9 mouse cellular contexts compared by ENCODE assay signal in the genomic region with DNA sequence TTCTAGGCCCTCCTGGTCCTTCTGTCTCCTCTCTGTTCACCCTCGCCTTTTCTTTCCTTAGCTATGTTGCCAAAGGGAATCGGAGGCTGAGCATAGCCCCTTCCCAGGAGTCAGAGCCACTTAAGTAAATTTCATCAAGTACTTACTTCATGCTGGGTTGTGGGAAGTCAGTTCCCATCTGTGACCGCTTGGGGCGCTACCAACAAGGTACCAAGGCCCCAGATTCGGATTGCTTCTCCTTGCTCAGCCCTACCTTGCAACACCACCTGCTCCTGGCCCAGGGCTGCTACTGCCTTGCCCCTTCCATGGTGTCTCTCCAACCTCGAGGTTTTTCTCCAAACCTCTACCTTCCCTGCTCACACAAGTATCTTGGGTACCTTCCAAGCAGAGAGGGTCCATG. TPM values are rescaled to one million over a fixed set of nuclear protein-coding genes. Genes with fewer than 3 reads are reported as not detected.
DNase-seq lines count a peak whose midpoint lies in the region; ATAC-seq lines count a peak whose summit lies in the region.
"Had no signal": no experiment of that assay in that cellular context is flagged by ENCODE, and none has a peak within 500 bp of the region (broad histone marks: within the 10 kb centered on the region; RNA-seq: fewer than 3 reads in every experiment).

No protein-coding gene starts in this region.

- ATAC-seq in limb, embryonic 11.5 days (ENCODE audit: insufficient number of reproducible peaks, low FRiP score, low TSS enrichment, low read depth) = no peak

- 41% methylated on average over 6 of the region's 6 CpGs for WGBS in limb, embryonic 11.5 days
- 46% methylated on average over 6 of the region's 6 CpGs for whole genome bisulfite sequencing in limb, embryonic 10.5 days

- no peak overlapping the region for H3K4me3 ChIP-seq in limb, embryonic 11.5 days (ENCODE audit: low read depth, low read length)
- no peak overlapping the region for H3K4me3 ChIP-seq in limb, embryonic 10.5 days
- H3K4me3 ChIP-seq: midbrain, embryonic 12.5 days had no signal

- DNase-seq in limb, embryonic 11.5 days (ENCODE audit: low spot score) = peak; percentile 32
- no peak for DNase-seq in limb, embryonic 10.5 days (ENCODE audit: low spot score)
- peak; percentile 24 for DNase-seq in WW6 (ENCODE audit: low read depth, low spot score)
- peak; percentile 18 to 50 for DNase-seq in kidney, postnatal 36 days
- DNase-seq in spleen, postnatal 36 days (ENCODE audit: low spot score in 2 of 2) = peak; percentile 17 to 19
- DNase-seq in left cerebral cortex, adult 11 months (ENCODE audit: low spot score) = no peak
- no peak for DNase-seq in layer of hippocampus, postnatal 36 days

- H3K36me3 ChIP-seq in limb, embryonic 11.5 days (ENCODE audit: control insufficient read depth, insufficient read depth, low read length) = no peaks in the 10 kb centered on the region
- no peaks in the 10 kb centered on the region for H3K36me3 ChIP-seq in limb, embryonic 10.5 days
- H3K36me3 ChIP-seq: midbrain, embryonic 12.5 days had no signal

- no peak overlapping the region for H3K4me2 ChIP-seq in limb, embryonic 11.5 days (ENCODE audit: low read depth, severe bottlenecking)
- H3K4me2 ChIP-seq: midbrain, embryonic 12.5 days had no signal

- no peaks in the 10 kb centered on the region for H3K27me3 ChIP-seq in limb, embryonic 11.5 days (ENCODE audit: control insufficient read depth, insufficient read depth, low read length)
- H3K27me3 ChIP-seq in limb, embryonic 10.5 days (ENCODE audit: low read depth, poor library complexity, severe bottlenecking) = no peaks in the 10 kb centered on the region
- H3K27me3 ChIP-seq: midbrain, embryonic 12.5 days had no signal

- no peak overlapping the region for H3K27ac ChIP-seq in limb, embryonic 11.5 days (replicated peaks; ENCODE audit: low read depth, low read length)
- no peak overlapping the region for H3K27ac ChIP-seq in limb, embryonic 10.5 days
- H3K27ac ChIP-seq: midbrain, embryonic 12.5 days had no signal

- no peak overlapping the region for H3K9ac ChIP-seq in limb, embryonic 11.5 days (ENCODE audit: low read length)
- H3K9ac ChIP-seq: midbrain, embryonic 12.5 days had no signal

- no peaks in the 10 kb centered on the region for H3K4me1 ChIP-seq in limb, embryonic 11.5 days (ENCODE audit: control insufficient read depth, insufficient read depth, low read length)
- no peaks in the 10 kb centered on the region for H3K4me1 ChIP-seq in limb, embryonic 10.5 days
- H3K4me1 ChIP-seq: midbrain, embryonic 12.5 days had no signal

- H3K9me3 ChIP-seq in limb, embryonic 11.5 days (ENCODE audit: control insufficient read depth, low read length) = no peaks in the 10 kb centered on the region
- no peaks in the 10 kb centered on the region for H3K9me3 ChIP-seq in limb, embryonic 10.5 days (replicated peaks)
- H3K9me3 ChIP-seq: midbrain, embryonic 12.5 days had no signal

RNA-seq across cellular contexts. Expression of gene Ngef, which starts 5.3 kb away (rescaled TPM):
- 0.16 and 0.17 TPM in 2 replicates for polyA plus RNA-seq in limb, embryonic 11.5 days (2014; fragmentation: Nextera tagmentation; extraction: Ambion mirVana)
- 0.23 and 0.35 TPM in 2 replicates for polyA plus RNA-seq in limb, embryonic 10.5 days (2016; fragmentation: Nextera tagmentation; extraction: Ambion mirVana)
- total RNA-seq in layer of hippocampus, postnatal 36 days (2021) = 10 to 100 TPM; 91.3 to 99.4 TPM

RNA-seq across cellular contexts. Expression of gene Inpp5d, which starts 51.7 kb away (rescaled TPM):
- polyA plus RNA-seq in limb, embryonic 11.5 days (2014; fragmentation: Nextera tagmentation; extraction: Ambion mirVana) = 2.6 and 5.4 TPM in 2 replicates
- 2.0 and 3.9 TPM in 2 replicates for polyA plus RNA-seq in limb, embryonic 10.5 days (2016; fragmentation: Nextera tagmentation; extraction: Ambion mirVana)
- 10 to 100 TPM; 14.8 to 20.7 TPM for total RNA-seq in layer of hippocampus, postnatal 36 days (2021)

RNA-seq across cellular contexts. Expression of gene Neu2, which starts 58.7 kb away (rescaled TPM):
- polyA plus RNA-seq in limb, embryonic 11.5 days (2014; fragmentation: Nextera tagmentation; extraction: Ambion mirVana) = not detected in 2 replicates
- polyA plus RNA-seq in limb, embryonic 10.5 days (2016; fragmentation: Nextera tagmentation; extraction: Ambion mirVana) = not detected in 2 replicates
- under 1 TPM; 0.30 to 0.33 TPM for total RNA-seq in layer of hippocampus, postnatal 36 days (2021)
- polyA plus RNA-seq: heart, embryonic 14.5 days; midbrain, embryonic 12.5 days had no signal

Comparison
In these comparisons a context has a peak if more than half of its experiments do, and no peak if none do; other contexts are left out.
1. DNase-seq: peak in limb, embryonic 11.5 days (single experiment), WW6 (single experiment), kidney, postnatal 36 days (2 of 2) and spleen, postnatal 36 days (2 of 2); none in limb, embryonic 10.5 days (single experiment), left cerebral cortex, adult 11 months (single experiment) and layer of hippocampus, postnatal 36 days (0 of 2).